Mouse (Mus musculus) effector memory CD4-positive, alpha-beta T cell, adult 5 months (primary cell): ENCODE data around the gene Synpo2l. TPM values are rescaled to one million over a fixed set of nuclear protein-coding genes. Genes with fewer than 3 reads are reported as not detected.

Source experiments
- polyA plus RNA-seq: library from polyadenylated mRNA; unstranded; fragments of 100-300 nt; shearing (Covaris generic); gene quantifications from one replicate; pipeline ENCODE4 v1.2.1, GENCODE M21; 2017

Synpo2l gene
- not detected for polyA plus RNA-seq

DNA sequence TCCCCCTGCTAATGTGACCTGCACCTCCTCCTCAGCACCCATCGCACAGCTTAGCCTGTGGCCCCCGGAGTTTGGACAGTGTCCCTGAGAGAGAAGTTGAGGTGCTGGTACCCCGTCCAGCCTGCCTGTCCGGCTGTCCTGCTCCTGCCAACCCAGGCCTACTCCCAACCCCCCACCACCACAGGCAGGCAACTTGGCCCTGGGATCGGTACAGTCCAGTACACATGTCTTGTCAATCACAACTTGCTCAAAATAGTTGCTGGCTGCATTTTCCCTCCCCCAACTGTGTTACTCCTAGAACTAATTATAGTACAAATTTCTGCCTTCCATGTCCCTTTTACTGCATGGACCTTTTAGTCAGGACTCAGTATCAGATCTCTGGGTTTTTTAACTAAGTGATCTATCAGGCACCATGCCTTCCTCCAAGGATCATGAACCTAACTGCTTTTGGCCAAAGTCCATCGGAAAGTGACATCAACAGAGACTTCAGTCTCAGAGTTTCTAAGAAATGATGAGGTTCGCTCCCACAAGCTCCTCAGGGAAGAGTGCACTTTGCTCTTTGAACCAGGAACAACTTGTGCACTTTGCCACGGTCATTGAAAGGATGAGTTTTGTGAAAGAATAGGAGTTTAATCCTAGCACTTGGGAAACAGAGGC lies at the start of gene Synpo2l:
TSS of gene Synpo2l (minus strand) at position 201 of the 657 bp plus-strand sequence.

DNA sequence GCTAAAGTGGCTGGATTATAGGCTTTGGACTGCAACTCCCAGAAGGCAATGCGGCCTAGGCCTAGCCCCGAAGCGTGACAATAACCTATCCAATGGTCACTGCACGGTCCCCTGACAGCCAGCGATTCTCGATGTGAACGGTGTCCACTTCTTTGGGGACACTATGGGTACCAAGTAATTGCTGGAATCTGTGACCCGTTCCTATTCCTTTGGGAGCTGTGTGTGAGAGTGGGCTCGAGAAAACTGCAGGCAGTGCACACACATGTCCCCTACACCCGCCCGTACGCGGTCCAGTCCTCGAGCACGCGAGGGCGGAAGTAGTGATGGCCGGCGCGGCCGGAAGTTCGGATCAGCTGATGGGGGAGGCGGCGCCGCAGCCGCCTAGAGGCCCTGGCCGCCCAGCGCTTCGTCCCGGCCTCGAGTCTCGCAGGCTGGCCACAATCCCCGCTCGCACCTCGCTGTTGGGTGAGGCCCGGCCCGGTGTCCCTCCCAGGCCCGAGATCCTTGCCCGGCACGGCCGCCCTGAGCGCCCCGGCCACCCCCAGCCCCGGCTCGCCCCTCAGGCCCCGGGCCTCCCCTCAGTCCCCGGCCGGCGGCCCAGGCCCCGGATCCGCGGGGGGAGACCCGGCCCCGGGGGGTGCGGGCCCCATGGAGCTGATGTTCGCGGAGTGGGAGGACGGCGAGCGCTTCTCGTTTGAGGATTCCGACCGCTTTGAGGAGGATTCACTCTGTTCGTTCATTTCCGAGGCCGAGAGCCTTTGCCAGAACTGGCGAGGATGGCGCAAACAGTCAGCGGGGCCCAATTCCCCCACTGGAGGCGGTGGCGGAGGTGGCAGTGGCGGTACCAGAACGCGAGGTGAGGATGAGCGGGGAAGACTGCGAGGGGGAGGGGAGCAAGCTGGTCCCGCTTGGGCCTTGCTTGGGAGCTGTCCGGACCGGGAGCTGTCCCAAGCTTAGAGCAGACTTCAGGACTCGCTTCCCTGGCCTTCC lies 39.3 kb upstream of the Synpo2l start, which contains the start of gene Zswim8:
TSS of gene Zswim8 (plus strand) at position 352 of the 990 bp plus-strand sequence.

DNA sequence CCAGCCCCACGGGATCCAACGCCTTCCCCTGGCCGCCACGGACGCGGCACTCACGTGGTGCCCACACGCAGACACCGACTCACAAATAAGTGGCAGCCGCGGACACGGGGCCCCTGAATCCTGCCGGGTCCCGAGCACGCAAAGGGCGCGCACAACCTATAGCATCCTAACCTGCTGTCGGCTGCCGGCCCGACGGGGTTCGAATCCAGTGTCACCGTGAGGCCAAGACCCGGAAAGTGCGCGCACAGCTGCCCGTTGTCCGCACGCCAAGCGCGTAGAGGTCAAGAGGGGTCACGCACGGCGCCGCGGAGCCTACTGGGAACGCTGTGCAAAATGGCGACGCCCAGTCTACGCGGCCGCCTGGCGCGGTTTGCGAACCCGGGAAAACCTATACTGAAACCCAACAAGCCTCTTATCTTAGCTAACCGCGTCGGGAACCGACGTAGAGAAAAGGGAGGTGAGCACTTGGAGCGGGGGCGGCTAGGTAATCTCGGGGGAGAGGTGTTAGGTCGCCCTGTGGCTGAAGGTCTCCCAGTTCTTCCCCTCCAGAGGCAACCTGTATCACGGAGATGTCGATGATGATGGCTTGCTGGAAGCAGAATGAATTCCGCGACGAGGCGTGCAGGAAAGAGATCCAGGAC lies 34.7 kb upstream of the Synpo2l start, which contains the start of gene Chchd1:
TSS of gene Chchd1 (plus strand) at position 266 of the 641 bp plus-strand sequence.

DNA sequence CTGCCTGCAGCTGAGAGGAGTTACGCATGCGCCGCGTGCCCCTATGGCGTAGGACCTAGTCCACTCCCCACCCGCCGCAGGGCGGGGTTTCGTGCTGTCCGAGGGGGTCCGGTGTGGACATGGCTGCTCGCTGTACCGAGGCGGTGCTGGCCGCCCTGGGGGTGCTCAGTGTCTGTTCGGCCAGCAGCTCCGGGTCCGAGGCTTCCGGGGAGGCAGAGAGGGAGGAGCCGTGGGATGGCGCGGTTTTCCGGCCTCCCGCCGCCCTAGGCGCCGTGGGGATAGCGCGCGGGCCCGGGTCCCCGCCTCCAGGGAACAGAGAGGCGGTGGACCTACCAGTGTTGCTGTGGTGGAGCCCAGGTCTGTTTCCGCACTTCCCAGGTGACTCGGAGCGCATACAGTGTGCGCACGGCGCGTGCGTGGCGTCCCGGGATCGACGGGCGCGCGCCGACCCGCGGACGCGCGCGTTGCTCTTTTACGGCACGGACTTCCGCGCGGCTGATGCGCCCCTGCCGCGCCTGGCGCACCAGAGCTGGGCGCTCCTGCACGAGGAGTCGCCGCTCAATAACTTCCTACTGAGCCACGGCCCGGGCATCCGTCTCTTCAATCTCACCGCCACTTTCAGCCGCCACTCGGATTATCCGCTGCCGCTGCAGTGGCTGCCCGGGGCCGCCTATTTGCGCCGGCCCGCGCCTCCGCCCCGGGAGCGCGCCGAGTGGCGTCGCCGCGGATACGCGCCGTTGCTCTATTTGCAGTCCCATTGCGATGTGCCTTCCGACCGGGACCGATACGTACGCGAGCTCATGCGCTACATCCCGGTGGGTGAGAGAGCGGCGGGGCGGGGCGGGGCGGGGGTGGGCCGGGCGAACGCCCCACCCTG lies 27.0 kb upstream of the Synpo2l start, which contains the start of gene Fut11:
TSS of gene Fut11 (plus strand) at position 85 of the 877 bp plus-strand sequence.

DNA sequence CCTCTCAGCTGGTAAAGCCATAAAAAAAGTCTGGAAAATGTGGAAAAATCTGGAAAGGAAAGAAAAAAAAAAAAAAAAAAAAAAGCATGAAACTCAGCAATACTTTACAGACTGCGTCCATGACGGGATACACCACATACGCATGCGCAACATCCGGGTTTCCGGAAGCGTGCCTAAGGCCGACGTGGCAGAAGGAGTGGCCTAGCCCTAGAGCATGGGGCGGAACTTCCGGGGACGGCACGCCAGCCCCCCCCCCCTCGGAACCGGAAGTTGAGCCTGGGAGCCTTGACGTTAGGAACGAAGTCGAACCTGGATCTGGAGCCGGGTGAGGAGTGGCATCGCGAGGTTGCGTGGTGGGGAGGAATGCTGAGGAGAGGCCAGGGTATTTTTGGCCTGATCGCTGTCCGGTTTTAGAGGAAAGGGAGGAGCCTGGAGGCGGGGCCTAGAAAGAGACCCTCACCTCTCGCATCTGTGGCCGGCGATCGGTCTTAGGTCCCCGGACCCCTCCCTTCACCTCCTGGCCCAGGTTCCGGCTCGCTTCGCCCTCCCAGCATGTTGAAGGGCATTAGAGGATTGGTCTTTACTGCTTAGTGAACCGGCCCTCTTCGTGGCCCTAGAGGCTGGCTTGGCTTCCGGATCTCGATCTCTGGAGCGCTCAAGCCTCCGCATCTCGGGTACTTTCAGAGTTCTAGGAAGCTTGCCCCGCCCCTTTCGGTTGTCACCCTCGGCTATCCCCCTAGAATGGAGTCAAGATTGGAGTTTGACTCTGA lies 6.1 kb upstream of the Synpo2l start, which contains the start of gene Sec24c:
TSS of gene Sec24c (plus strand) at position 245 of the 770 bp plus-strand sequence.

DNA sequence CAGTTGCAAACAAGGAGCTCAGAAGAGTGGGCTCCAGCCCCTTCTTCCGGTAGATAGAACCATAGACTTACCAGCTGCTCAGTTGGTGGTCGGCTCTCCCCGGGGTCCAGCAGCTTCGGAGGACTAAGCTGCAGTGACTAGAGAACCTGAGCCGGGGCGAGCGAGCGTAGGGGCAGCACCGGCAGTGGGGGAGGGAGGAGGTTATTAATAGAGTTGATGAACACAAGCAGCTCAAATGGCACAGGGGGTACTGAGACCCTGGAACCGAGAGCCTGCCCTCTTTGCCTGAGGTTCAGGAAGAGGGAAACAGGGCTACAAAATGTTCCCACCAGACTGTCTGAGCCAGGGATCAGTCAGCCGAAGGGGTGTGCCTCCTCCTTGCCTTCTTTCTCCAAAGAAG lies 11.8 kb downstream of the Synpo2l start, which contains the start of gene Myoz1:
TSS of gene Myoz1 (minus strand) at position 180 of the 400 bp plus-strand sequence.

DNA sequence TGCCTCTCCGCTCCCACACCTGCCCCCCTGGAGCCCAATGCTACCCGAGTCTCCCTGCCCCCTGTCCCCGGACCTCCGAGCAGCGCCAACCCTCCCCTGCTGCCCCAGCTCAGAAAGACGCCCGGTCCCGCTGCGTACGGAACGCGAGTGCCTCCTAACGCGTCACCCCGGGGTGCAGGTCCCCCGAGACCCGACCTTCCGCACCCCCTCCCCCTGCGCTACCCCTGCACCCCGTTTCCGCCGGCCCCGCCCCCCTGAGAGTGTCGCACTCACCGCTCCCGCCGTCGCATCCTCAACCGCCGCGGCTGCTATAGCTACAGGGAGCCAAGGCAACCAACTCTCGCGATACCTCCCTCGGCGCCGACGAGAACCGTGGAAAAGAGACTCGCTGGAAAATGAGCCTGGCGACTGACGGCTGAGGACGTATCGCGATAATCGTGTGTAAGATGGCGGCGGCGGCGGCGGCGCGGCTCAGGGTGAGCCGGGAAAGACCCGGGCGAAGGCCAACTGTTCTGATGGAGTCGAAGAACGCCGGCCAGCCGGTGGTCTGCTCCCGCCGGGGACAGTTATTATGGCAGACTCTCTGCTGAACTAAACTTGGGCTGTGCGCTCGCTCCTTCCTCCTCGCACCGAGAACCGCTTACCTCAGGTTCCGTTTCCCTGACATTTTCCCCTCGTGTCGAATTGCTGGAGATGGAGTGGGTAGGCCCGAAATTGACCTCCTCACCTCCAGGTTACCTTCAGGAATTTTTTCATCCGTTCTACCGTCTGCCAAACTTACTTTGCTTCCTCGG lies 27.3 kb downstream of the Synpo2l start, which contains the start of gene Usp54:
TSS of gene Usp54 (minus strand) at position 420 of the 794 bp plus-strand sequence.

Other genes with a start within 250 kb of the Synpo2l start
- gene Cfap70, start 216.1 kb downstream of the Synpo2l start, polyA plus RNA-seq = not detected
- 49.4 TPM for gene Anxa7, start 188.2 kb downstream of the Synpo2l start, polyA plus RNA-seq
- 1.0 TPM for gene Mss51, start 171.5 kb downstream of the Synpo2l start, polyA plus RNA-seq
- gene Ppp3cb, start 121.8 kb downstream of the Synpo2l start, polyA plus RNA-seq = 28.4 TPM
- gene Usp54, start 27.3 kb downstream of the Synpo2l start, polyA plus RNA-seq = 3.7 TPM
- gene Myoz1, start 11.8 kb downstream of the Synpo2l start, polyA plus RNA-seq = not detected
- gene Sec24c, start 6.0 kb upstream of the Synpo2l start, polyA plus RNA-seq = 227 TPM
- 7.8 TPM for gene Fut11, start 26.6 kb upstream of the Synpo2l start, polyA plus RNA-seq
- 76.9 TPM for gene Chchd1, start 34.7 kb upstream of the Synpo2l start, polyA plus RNA-seq
- 48.0 TPM for gene Zswim8, start 39.2 kb upstream of the Synpo2l start, polyA plus RNA-seq
- 25.0 TPM for gene Ndst2, start 66.2 kb upstream of the Synpo2l start, polyA plus RNA-seq
- 10.3 TPM for gene Camk2g, start 125.7 kb upstream of the Synpo2l start, polyA plus RNA-seq
- gene Plau, start 168.3 kb upstream of the Synpo2l start, polyA plus RNA-seq = not detected